8 mouse cellular contexts compared by ENCODE assay signal in genomic region chr8:10574096-10574495, GRCm38 (mm10).
DNase-seq lines count a peak whose midpoint lies in the region; TF ChIP-seq lines count a peak whose summit lies in the region.
"Had no signal": no experiment of that assay in that cellular context is flagged by ENCODE, and none has a peak within 500 bp of the region (broad histone marks: within the 10 kb centered on the region; RNA-seq: fewer than 3 reads in every experiment).

No protein-coding gene starts in this region.

- H3K4me1 ChIP-seq in CH12.LX (ENCODE audit: control insufficient read depth in 1 of 2, insufficient read depth in 2 of 2): peaks cover 6 to 9% of the 10 kb centered on the region in 2 experiments; a peak in 1 of 4 replicates
- H3K4me1 ChIP-seq: midbrain, embryonic 12.5 days had no signal

- no peaks in the 10 kb centered on the region for H3K79me2 ChIP-seq in CH12.LX (replicated peaks; ENCODE audit: control insufficient read depth, extremely low read depth, insufficient read depth, poor library complexity, severe bottlenecking)

- no peak for TF ChIP-seq POLR2A in CH12.LX (IDR thresholded peaks at IDR 0.05; ENCODE audit: low read depth, low read length)

- no peak overlapping the region for H3K9ac ChIP-seq in CH12.LX (ENCODE audit: insufficient read depth, low read depth)
- H3K9ac ChIP-seq: midbrain, embryonic 12.5 days had no signal

- peak; percentile 72 for DNase-seq in CH12.LX (ENCODE audit: extremely low read depth)
- DNase-seq in Muller cell, postnatal 12 days (ENCODE audit: inconsistent ontology term): peak; percentile 61
- DNase-seq in cerebellum, adult 9-11 months: peak; percentile 45
- peak; percentile 73 to 75 for DNase-seq in gastrocnemius, postnatal 36 days
- DNase-seq in left cerebral cortex, adult 11 months (ENCODE audit: low spot score): peak; percentile 61
- peak; percentile 81 for DNase-seq in mesoderm, embryonic 11.5 days (ENCODE audit: low read depth, low spot score)
- DNase-seq in spleen, postnatal 4 days (ENCODE audit: low spot score in 2 of 2): peak; percentile 51 to 84

- dilution Hi-C loops in CH12.LX (cut with MboI; ENCODE audit: extremely low pct_ligation_motif_present, extremely low pct_unique_long_range_greater_than_20kb, low sequenced_read_pairs): no loop called here

- intact Hi-C loops in gastrocnemius, postnatal 36 days (cut with DNase I): loop anchor here (2.0 to 10.0 kb wide), 3 partner anchors 132 to 433 kb away; no protein-coding TSS in a partner anchor

- H3K4me3 ChIP-seq in CH12.LX (replicated peaks in 1 of 3; ENCODE audit: low read depth in 2 of 3, low read length in 2 of 3, poor library complexity in 1 of 3): no peak overlapping the region
- H3K4me3 ChIP-seq: midbrain, embryonic 12.5 days had no signal

- no peaks in the 10 kb centered on the region for H3K27me3 ChIP-seq in CH12.LX (replicated peaks)

- TF ChIP-seq EP300 in CH12.LX (IDR thresholded peaks at IDR 0.05; ENCODE audit: low read length): no peak

- no peak overlapping the region for H3K27ac ChIP-seq in CH12.LX (ENCODE audit: insufficient read depth, low read depth)
- H3K27ac ChIP-seq: midbrain, embryonic 12.5 days had no signal

- H3K4me2 ChIP-seq in CH12.LX (ENCODE audit: insufficient read depth, low read depth, poor library complexity, severe bottlenecking): no peak overlapping the region
- H3K4me2 ChIP-seq: midbrain, embryonic 12.5 days had no signal

- H3K9me3 ChIP-seq in CH12.LX (replicated peaks; ENCODE audit: low read length): no peaks in the 10 kb centered on the region
- H3K9me3 ChIP-seq: midbrain, embryonic 12.5 days had no signal

- H3K36me3 ChIP-seq in CH12.LX (replicated peaks in 1 of 2; ENCODE audit: control insufficient read depth in 1 of 2, insufficient read depth in 1 of 2, low read length in 1 of 2): no peaks in the 10 kb centered on the region
- H3K36me3 ChIP-seq: midbrain, embryonic 12.5 days had no signal

- in situ Hi-C loops in CH12.LX (cut with MboI; ENCODE audit: low pct_ligation_motif_present, low pct_unique_long_range_greater_than_20kb, low sequenced_read_pairs): loop anchor here (10.0 kb wide), 1 partner anchor 611 kb away; no protein-coding TSS in a partner anchor

- TF ChIP-seq RAD21 in CH12.LX (IDR thresholded peaks at IDR 0.05; ENCODE audit: low read depth, low read length): peak; percentile 93

- peak; percentile 84 to 91 for TF ChIP-seq CTCF in CH12.LX (conservative IDR thresholded peaks at IDR 0.05 in 1 of 2, IDR thresholded peaks at IDR 0.05 in 1 of 2; ENCODE audit: low read depth in 2 of 2, low read length in 2 of 2)

TF ChIP-seq in CH12.LX, 34 proteins besides CTCF, POLR2A, EP300 and RAD21:
- TF ChIP-seq CHD1 (IDR thresholded peaks at IDR 0.05; ENCODE audit: low read depth, low read length) (no peak), BHLHE40 (IDR thresholded peaks at IDR 0.05; ENCODE audit: low read depth, low read length) (no peak), SIN3A (IDR thresholded peaks at IDR 0.05; ENCODE audit: low read length) (no peak), MEF2A (IDR thresholded peaks at IDR 0.05; ENCODE audit: borderline replicate concordance, low read depth, low read length) (0 out of 2 replicates have a peak, but pooled peaks have one; percentile 20), UBTF (IDR thresholded peaks at IDR 0.05; ENCODE audit: low read depth, low read length) (no peak), MXI1 (IDR thresholded peaks at IDR 0.05; ENCODE audit: low read depth, low read length) (no peak), ZC3H11A (IDR thresholded peaks at IDR 0.05; ENCODE audit: low read depth, low read length) (peak; percentile 96), ZNF384 (IDR thresholded peaks at IDR 0.05; ENCODE audit: low read depth, low read length) (no peak), SMC3 (IDR thresholded peaks at IDR 0.05; ENCODE audit: low read depth, low read length) (peak; percentile 98), TBP (conservative IDR thresholded peaks at IDR 0.05; ENCODE audit: low read depth, low read length) (no peak)
